Mouse (Mus musculus): Measurements from ENCODE around the gene Fgf12.

Gene Fgf12

GRCm38 (mm10) chr16:28476651-28477050 lies 276.2 kb downstream of the Fgf12 start:
- no peak for DNase-seq (ENCODE audit: low spot score)

- no peak for DNase-seq (ENCODE audit: low spot score)
These were observed 277.3 kb downstream of the Fgf12 start for GRCm38 (mm10) chr16:28475553-28475952.

GRCm38 (mm10) chr16:28454821-28455220 lies 298.0 kb downstream of the Fgf12 start:
- no peak for DNase-seq (ENCODE audit: low spot score)

- DNase-seq (ENCODE audit: low spot score), result no peak
These were observed 305.8 kb downstream of the Fgf12 start for GRCm38 (mm10) chr16:28447114-28447455.

GRCm38 (mm10) chr16:28446334-28447113 lies 306.3 kb downstream of the Fgf12 start:
- DNase-seq (ENCODE audit: low spot score), result no peak

GRCm38 (mm10) chr16:28445800-28446333 lies 307.0 kb downstream of the Fgf12 start:
- DNase-seq (ENCODE audit: low spot score), result no peak

GRCm38 (mm10) chr16:28444993-28445799 lies 307.7 kb downstream of the Fgf12 start:
- DNase-seq (ENCODE audit: low spot score), result no peak

GRCm38 (mm10) chr16:28421617-28422016 lies 331.3 kb downstream of the Fgf12 start:
- DNase-seq (ENCODE audit: low spot score), result no peak

- no peak for DNase-seq (ENCODE audit: low spot score)
These were observed 333.1 kb downstream of the Fgf12 start for GRCm38 (mm10) chr16:28419693-28420299.

GRCm38 (mm10) chr16:28411210-28411817 lies 341.6 kb downstream of the Fgf12 start:
- DNase-seq (ENCODE audit: low spot score), result no peak

- DNase-seq (ENCODE audit: low spot score), result no peak
These were observed 344.6 kb downstream of the Fgf12 start for GRCm38 (mm10) chr16:28408294-28408693.

- DNase-seq (ENCODE audit: low spot score), result no peak
These were observed 345.0 kb downstream of the Fgf12 start for GRCm38 (mm10) chr16:28407892-28408291.

- no peak for DNase-seq (ENCODE audit: low spot score)
These were observed 348.7 kb downstream of the Fgf12 start for GRCm38 (mm10) chr16:28404156-28404555.

- DNase-seq (ENCODE audit: low spot score), result no peak
These were observed 350.2 kb downstream of the Fgf12 start for GRCm38 (mm10) chr16:28402701-28403100.

- DNase-seq (ENCODE audit: low spot score), result no peak
These were observed 361.6 kb downstream of the Fgf12 start for GRCm38 (mm10) chr16:28391283-28391682.

- DNase-seq (ENCODE audit: low spot score), result no peak
These were observed 363.8 kb downstream of the Fgf12 start for GRCm38 (mm10) chr16:28389114-28389513.

GRCm38 (mm10) chr16:28374790-28375189 lies 378.1 kb downstream of the Fgf12 start:
- no peak for DNase-seq (ENCODE audit: low spot score)

GRCm38 (mm10) chr16:28373311-28373710 lies 379.6 kb downstream of the Fgf12 start:
- DNase-seq (ENCODE audit: low spot score), result no peak

GRCm38 (mm10) chr16:28350624-28351023 lies 402.2 kb downstream of the Fgf12 start:
- no peak for DNase-seq (ENCODE audit: low spot score)

- no peak for DNase-seq (ENCODE audit: low spot score)
These were observed 407.5 kb downstream of the Fgf12 start for GRCm38 (mm10) chr16:28345323-28345722.

GRCm38 (mm10) chr16:28337930-28338329 lies 414.9 kb downstream of the Fgf12 start:
- no peak for DNase-seq (ENCODE audit: low spot score)

- no peak for DNase-seq (ENCODE audit: low spot score)
These were observed 416.2 kb downstream of the Fgf12 start for GRCm38 (mm10) chr16:28336700-28337099.
